Comparison of ENCODE assay signal across 34 mouse cellular contexts in genomic region chr15:9631657-9632056, GRCm38 (mm10).
"Had no signal": no experiment of that assay in that cellular context is flagged by ENCODE, and none has a peak within 500 bp of the region (broad histone marks: within the 10 kb centered on the region; RNA-seq: fewer than 3 reads in every experiment).

No protein-coding gene starts in this region.

- H3K9ac ChIP-seq: heart, embryonic 12.5 days; heart, embryonic 13.5 days; heart, embryonic 15.5 days; hindbrain, embryonic 12.5 days; hindbrain, embryonic 13.5 days; hindbrain, embryonic 14.5 days; hindbrain, embryonic 15.5 days; intestine, embryonic 15.5 days; kidney, embryonic 15.5 days had no signal

- DNase-seq: heart, postnatal 10 days; heart, postnatal 14 days; heart, postnatal 36 days; heart, postnatal 4 days; kidney, adult 11 months; kidney, adult 18-20 months; kidney, adult 2 months; kidney, adult 8-10 months; kidney, adult 9 months; kidney, postnatal 10 days; kidney, postnatal 14 days; kidney, postnatal 25 days; kidney, postnatal 36 days; kidney, postnatal 4 days; layer of hippocampus, adult 9-11 months; layer of hippocampus, postnatal 36 days had no signal

- H3K4me1 ChIP-seq: heart, embryonic 12.5 days; heart, embryonic 13.5 days; heart, embryonic 15.5 days; hindbrain, embryonic 10.5 days; hindbrain, embryonic 12.5 days; hindbrain, embryonic 13.5 days; hindbrain, embryonic 15.5 days; intestine, embryonic 15.5 days; kidney, embryonic 15.5 days had no signal

- H3K36me3 ChIP-seq: heart, embryonic 12.5 days; heart, embryonic 13.5 days; heart, embryonic 15.5 days; hindbrain, embryonic 10.5 days; hindbrain, embryonic 12.5 days; hindbrain, embryonic 13.5 days; hindbrain, embryonic 15.5 days; intestine, embryonic 15.5 days; kidney, embryonic 15.5 days had no signal

- ATAC-seq: hindbrain, embryonic 16.5 days; hindbrain, postnatal 0 days; inflammation-experienced regulatory T-cells, adult 6 months; intestine, embryonic 15.5 days; intestine, embryonic 16.5 days; intestine, postnatal 0 days had no signal

- H3K9me3 ChIP-seq: heart, embryonic 12.5 days; heart, embryonic 13.5 days; heart, embryonic 15.5 days; hindbrain, embryonic 10.5 days; hindbrain, embryonic 12.5 days; hindbrain, embryonic 13.5 days; hindbrain, embryonic 15.5 days; intestine, embryonic 15.5 days; kidney, embryonic 15.5 days had no signal

- H3K27ac ChIP-seq: heart, embryonic 13.5 days; heart, embryonic 15.5 days; hindbrain, embryonic 10.5 days; hindbrain, embryonic 12.5 days; hindbrain, embryonic 13.5 days; hindbrain, embryonic 14.5 days; hindbrain, embryonic 15.5 days; hindbrain, postnatal 0 days; intestine, embryonic 15.5 days; kidney, embryonic 15.5 days; kidney, postnatal 0 days; layer of hippocampus, adult 2 months; left cerebral cortex, adult 2 months had no signal

- H3K4me3 ChIP-seq: heart, embryonic 12.5 days; heart, embryonic 13.5 days; heart, embryonic 15.5 days; hindbrain, embryonic 10.5 days; hindbrain, embryonic 12.5 days; hindbrain, embryonic 13.5 days; hindbrain, embryonic 15.5 days; intestine, embryonic 15.5 days; kidney, embryonic 15.5 days; layer of hippocampus, adult 2 months; left cerebral cortex, adult 2 months had no signal

- H3K27me3 ChIP-seq: heart, embryonic 12.5 days; heart, embryonic 13.5 days; heart, embryonic 15.5 days; hindbrain, embryonic 12.5 days; hindbrain, embryonic 13.5 days; hindbrain, embryonic 15.5 days; intestine, embryonic 15.5 days; kidney, embryonic 15.5 days had no signal
